Mouse (Mus musculus) urinary bladder, postnatal 10 days (tissue): Measurements from ENCODE around the gene Prss33.

Source experiments
- DNase-seq: peaks from one replicate; pipeline ENCODE4 v3.0.0; 2022; ENCODE audit warnings: low spot score

The Prss33 gene

DNA sequence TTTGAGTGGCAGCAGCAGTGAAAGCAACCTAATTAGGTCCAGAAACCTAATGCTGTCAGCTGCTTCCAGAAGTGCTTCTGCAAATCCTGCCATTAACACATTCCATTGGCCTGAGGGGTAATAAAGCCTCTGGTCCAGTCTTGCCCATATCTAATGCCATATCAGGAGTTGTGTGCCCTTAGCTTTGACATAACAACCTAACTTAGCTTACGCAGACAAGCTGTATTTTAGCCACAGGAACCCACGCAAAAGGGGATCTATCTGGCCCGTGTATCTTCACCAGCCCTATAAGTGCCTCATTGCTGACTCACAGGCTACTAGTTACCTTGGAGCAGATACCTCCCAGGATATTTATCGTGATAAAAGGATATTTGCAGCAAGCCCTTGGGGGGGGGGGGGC, 10.3 kb downstream of the Prss33 start:
- no peak for DNase-seq

DNA sequence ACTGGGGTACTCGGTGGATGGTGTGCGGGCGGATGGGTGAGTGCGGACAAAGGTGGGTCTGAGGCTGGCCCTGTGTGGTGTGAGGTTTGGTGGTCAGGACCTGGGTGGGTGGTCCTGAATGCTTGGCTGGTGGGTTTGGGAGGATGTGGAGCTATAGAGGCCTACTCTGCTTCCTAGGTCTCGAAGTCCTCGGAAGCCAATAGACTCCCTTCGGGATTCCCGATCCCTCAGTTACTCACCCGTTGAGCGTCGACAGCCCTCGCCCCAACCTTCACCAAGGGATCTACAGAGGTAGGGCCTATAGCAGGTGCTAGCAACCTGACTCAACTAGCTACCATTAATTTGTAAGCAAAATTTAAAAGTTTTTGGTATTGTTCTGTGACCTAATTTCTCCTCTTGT, 12.2 kb downstream of the Prss33 start:
- no peak for DNase-seq

DNA sequence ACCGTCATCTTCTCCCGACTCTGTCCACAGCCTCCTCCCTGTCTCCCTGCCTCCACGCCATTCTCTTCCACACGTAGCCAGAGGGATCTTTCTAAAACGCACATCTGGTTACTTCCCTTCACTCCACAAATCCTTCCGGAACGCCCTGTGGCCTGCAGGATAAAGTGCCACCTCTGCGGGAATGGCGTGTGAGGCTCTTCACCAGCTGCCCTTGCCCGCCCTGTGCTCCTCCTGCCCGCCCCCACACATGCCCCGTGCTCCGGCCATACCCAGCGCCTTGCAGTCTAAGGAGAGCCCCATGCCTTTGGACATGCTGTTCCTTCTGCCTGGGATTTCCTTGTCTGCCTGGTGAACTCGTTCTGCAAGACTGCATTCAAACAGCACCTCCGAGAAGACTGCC, 12.8 kb downstream of the Prss33 start:
- DNase-seq = no peak

DNA sequence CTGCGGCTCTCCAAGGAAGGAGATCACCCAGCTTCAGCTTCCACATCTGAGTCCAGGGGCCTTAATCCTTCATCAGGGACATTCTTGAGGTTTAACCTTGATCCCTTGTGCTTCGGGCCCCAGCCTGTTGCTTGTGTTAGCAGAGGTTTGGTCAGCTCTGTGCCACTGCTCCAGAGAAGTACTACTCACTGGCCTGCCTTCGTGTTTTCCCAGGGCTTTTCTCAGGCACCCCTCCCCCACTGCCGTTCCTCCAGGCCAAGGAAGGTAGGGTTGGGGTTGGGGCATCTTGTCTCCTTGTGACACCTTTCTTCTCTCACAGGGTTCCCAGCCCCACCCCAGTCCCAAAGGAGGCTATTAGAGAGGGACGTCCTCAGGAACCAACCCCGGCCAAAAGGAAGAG, 13.8 kb downstream of the Prss33 start:
- DNase-seq = no peak

DNA sequence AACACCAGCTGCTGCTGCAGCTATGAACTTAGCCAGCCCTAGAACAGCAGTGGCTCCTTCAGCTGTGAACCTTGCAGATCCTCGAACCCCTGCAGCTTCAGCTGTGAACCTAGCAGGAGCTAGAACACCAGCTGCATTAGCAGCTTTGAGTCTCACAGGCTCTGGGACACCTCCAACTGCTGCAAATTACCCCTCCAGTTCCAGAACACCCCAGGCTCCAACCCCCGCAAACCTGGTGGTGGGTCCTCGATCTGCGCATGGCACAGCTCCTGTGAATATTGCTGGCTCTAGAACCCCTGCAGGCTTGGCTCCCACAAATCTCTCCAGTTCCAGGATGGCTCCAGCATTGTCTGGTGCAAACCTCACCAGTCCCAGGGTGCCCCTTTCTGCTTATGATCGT, 15.1 kb downstream of the Prss33 start:
- DNase-seq = no peak

DNA sequence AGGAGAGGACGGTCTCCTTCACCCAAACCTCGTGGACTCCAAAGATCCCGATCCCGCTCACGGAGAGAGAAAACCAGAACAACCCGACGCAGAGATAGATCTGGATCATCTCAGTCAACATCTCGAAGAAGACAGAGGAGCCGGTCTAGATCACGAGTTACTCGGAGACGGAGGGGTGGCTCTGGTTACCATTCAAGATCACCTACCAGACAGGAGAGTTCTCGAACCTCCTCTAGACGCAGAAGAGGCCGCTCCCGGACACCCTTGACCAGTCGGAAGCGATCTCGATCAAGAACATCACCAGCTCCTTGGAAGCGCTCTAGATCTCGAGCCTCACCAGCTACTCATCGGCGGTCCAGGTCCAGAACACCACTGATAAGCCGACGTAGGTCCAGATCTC, 16.6 kb downstream of the Prss33 start:
- no peak for DNase-seq

DNA sequence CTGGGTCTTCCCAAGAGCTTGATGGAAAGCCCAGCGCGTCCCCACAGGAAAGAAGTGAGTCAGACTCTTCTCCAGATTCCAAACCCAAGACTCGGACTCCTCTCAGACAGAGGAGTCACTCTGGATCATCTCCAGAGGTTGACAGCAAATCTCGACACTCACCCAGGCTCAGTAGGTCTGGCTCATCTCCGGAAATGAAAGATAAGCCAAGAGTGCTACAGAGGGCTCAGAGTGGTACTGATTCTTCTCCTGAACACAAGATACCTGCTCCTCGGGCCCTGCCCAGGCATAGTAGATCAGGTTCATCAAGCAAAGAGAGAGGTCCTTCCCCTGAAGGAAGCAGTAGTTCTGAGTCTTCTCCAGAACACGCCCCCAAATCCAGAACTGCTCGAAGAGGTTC, 17.3 kb downstream of the Prss33 start:
- DNase-seq = no peak

DNA sequence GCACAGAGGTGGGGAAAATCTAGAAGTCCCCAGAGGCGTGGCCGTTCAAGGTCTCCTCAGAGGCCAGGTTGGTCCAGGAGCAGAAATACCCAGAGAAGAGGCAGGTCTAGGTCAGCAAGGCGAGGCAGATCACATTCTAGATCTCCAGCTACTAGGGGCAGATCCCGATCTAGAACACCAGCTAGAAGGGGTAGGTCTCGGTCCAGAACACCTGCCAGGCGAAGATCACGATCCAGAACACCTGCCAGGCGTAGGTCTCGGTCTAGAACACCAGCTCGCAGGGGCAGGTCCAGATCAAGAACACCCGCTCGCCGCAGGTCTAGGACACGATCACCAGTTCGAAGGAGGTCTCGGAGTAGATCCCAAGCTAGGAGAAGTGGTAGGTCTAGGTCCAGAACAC, 20.2 kb downstream of the Prss33 start:
- DNase-seq = no peak

DNA sequence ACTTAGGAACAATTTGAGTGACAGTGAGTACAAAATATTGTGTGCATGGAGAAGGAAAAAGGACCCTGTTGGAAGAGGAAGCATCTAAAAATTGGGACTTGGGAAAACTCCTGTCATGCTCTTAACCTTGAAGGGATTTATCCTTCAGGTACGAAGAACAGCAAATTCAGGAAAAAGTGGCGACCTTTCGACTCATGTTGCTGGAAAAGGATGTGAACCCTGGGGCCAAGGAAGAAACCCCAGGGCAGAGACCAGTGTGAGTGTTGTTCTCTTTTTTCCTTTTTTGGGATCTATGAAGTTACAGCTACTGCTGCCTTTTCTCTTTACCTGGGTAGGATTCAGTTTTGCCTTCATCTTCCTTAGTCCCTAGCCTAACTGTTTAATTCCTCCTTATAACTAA, 27.9 kb downstream of the Prss33 start:
- no peak for DNase-seq

DNA sequence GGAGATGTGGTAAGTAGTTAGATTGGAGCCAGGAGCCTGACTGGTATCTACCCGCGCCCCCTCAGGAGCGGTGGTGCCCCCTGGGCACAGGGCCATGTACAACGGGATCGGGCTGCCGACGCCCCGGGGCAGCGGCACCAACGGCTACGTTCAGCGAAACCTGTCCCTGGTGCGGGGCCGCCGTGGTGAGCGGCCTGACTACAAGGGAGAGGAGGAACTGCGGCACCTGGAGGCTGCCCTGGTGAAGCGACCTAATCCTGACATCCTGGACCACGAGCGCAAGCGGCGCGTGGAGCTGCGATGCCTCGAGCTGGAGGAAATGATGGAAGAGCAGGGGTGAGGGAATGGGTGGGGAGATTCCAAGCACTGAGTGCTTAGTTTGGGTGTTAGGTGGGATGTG, 29.0 kb downstream of the Prss33 start:
- DNase-seq = no peak

DNA sequence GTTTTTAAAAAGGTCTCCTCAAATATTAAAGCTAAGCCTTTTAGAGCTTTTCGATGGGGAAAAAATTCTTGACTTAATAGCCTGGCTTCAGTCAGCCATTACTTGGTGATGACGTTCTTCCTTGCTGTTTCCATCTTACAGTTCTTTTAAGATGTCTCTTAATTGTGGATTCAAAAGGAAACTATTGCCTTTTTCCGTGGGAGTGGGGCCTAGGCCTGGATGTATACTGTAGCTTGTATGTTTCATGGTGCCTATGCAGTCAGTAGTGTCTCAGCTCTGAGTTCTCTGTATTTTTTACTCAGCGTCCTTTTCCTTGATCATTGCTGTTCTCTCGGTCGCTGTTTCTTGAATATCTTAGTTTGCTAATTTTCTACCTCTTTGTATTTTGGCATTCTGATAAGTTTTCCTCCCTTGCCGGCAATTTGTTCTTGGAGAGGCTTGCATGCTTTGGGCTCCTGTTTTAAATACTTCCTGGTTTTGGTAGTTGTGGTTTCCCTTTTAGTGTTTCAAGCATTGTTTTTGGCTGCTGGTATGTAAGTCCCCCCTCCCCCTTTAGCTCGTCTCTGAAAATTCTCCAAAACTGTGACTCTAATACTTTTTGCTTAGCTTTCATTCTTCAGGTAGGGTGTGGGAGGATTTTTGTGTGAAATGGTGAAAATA, 31.3 kb downstream of the Prss33 start:
- no peak for DNase-seq

DNA sequence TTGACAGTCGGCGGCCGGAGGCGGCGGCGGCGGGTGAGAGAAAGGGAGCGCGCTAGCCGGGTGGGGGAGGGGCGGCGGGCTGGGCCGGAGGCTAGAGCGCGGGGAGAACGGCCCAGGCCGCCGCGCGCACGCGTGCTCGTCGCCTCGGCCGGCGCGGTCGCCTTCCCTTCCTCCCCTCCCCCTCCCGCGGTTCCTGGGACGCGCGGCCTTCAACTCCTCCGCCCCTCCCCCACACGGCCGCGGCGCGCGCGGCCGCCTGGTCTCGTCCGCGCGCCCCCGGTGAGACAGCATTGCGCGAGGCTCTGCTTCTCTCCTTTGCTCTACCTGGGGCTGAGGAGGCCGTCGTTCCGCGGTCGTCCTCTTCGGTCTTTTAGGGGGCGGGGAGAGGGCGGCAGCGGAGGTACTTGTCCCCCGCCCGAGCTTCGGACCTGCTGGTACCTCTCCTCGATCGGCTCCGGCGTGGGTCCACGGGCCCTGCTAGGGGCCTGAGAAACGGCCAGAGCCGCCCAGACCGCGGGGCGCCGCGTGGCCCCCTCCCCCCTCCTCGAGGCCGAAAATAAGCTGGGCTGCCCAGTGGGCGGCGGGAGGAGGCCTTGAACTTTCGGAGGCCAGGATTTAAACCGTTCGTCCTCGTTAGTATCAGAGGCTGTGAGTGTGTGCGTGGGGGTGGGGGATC, 32.4 kb downstream of the Prss33 start:
- peak; percentile 46 for DNase-seq

DNA sequence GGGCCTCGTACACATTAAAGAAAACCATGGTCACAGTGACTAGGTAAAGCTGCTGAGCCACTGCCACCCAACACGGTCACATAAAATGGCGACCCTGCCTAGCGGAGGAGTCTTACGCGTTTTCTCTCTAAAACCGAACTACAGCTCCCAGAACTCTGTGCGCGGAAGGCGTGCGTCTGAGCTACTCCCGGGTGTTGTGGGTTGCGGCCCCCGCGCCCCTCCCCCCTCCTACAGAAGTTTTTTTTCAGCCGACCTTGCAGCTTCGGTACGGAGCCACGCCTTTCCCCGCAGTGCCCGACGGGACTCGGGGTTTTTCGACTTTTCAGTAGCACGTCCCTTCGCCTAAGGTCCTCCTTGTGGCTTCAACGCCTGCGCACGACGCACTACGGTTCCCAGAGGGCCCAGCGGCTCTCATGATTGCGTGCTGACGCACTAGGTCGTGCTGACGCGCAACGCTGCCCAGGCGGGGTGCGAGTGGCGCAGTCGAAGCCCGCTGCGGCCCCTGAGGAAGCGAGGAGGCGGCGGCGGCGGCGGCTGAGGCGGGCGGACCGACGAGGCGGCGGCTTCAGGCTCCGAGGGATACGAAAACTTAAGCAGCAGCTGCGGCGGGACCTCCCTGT, 33.0 kb downstream of the Prss33 start:
- DNase-seq = peak; percentile 91

DNA sequence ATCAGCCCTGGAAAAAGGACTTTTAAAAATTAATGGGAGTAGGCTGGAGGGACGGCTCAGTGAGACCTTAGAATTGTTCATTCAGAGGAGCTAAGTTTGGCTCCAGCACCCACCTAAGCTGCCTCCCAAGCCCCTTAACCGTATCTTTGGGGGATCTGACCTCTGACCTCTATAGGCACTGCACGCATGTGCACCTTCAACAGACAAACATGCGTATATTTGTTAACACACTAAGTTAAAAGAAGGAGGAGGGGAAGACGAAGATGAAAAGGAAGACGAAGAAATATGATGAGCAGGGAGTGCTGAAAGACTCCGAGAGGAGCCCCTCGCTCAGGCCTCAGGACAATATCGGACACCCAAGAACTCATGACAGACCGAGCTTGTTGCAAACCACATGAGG, 34.2 kb downstream of the Prss33 start:
- DNase-seq = no peak

DNA sequence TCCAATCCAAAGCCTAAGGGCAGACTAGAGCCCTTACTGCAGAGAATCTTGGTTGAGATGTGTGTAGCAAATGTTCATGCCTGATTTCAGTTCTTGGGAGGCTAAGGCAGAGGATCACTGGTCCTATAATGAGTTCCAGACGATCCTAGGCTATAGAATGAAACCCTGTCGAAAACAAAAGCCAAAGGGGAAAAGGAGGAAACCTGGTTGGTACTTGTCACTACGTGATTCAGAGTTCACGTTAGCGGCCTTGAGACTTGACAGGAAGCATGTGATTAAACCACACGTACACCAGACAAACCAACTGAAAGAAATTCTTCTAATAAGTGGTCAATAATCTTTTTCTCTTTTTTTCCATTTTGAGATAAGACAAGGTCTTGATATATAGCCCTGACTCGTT, 38.5 kb downstream of the Prss33 start:
- no peak for DNase-seq

DNA sequence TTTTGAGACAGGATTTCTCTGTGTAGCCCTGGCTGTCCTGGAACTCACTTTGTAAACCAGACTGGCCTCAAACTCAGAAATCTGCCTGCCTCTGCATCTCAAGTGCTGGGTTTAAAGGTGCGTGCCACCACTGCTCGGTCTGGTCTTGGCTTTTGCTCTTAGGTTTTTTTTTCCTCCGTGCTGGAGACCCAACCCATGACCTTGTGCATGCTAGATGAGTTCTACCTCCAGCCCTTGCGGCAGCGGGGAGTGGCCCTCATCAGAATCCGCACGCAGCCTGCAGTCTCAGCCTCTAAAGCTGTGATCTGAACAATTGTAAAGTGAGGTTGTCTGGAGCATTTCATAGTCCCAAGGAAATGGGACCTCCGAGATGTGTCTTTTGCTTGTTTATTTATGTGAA, 40.5 kb downstream of the Prss33 start:
- no peak for DNase-seq

DNA sequence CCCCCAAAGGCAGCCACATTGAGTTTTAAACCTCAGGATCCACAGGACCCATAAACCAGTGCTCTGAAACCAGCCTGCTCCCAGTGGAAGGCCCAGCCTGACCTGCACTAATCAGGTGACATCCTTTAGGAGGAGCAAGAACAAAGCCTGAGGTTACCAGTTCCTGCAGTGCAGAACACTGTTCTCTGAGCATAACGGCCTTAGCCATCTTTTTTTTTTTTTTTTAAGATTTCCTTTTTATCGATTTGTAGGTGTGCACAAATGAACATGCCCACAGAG, 44.8 kb downstream of the Prss33 start:
- DNase-seq = no peak

DNA sequence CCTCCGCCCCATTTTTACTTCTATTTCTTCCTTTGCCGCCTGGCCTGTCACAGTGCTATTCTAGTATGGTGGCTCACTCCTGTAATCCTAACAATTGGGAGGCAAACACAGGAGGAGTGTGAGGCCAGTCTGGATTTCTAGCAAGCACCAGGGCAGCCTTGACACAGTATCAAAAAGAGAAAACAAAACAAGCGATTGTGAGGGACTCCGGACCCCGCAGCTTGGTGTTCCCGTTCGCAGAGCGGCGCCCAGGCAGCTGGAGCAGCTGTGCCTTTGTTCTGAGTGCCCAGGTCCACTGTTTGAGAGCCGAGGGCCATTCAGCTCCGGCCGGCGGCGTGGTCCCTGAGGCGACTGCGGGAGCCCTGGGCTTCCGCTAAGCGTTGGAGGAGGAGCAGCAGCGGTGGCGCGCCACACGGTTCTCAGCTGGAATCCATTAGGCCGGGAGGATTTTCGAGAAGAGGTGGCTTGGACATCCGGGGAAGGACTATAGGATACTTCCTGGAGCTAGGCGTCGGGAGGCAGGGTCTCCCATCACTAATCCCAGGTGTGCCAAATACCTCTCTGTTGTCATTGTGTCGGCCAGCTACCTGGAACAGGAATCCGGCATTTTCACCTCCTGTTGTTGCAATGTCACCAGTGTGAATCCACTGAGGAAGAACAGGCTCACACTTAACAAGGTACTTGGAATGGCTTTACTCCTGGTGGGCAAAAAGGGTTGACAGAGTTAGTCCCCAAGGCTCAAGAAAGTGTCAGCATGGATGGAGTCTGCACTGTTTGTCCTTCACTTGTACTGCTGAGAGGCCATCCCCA, 45.4 kb downstream of the Prss33 start, which contains the start of gene Srrm2:
Gene Srrm2, plus strand, starts transcription at position 264 of the 810 bp plus-strand sequence.
- no peak for DNase-seq

DNA sequence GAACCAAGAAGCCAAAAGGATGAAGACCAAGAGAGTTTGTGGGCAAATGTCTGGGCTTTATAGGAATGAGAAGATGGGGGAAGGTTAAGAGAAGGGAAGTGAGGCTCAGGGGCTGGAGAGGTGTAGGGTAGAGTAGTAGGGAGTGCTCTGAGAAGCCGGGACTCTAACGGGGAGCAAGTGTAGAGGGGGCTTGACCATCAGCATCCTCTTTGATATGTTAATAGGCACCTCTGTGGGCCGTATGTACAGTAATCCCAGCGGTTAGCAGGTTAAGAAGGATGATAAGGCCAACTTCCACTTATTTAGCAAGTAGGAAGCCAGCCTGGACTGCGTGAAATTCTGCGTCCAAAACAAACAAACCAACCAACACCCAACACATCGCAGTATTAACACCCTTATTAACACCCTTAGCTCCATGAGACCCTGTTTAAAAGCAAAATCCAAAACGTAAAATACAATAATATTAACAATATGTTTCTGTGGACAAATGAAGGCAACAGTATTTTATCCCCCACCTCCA, 46.0 kb downstream of the Prss33 start:
- DNase-seq = no peak

DNA sequence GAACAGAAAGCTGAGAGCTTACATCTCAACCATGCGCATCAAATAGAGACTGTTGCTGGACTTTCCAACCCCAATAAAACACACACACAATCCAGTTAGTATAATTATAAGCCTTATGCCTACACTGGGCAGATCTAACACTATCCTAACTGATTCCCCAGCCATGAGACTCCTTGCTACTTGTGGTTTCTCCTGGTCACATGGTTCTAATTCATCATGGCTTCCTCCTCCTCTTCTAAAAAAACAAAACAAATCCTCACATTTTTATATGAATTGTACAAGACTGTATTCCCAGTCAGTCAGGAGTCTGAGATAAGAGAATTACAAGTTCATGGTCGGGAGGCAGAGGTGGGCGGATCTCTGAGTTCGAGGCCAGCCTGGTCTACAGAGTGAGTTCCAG, 46.9 kb downstream of the Prss33 start:
- DNase-seq = no peak

DNA sequence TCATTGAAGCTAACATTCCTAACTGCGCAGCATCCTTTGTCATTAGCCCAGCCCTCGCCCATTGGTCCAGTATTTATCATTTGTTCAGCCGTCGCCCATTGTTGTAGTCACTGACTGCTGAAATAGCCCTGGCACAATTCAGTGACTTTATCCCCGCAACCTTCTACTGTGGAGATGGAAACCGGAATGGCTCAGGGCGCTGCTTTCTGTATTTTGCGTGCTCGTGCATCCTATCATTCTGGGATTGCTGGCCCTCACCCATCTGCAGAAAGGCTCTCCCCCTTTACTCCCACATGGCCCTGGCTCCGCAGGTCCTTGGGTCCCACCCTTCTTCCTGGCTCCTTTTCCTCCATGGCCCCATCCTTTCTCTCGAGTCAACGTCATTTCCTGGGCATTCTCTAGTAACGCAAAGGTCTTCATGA, 49.3 kb downstream of the Prss33 start:
- DNase-seq = no peak

DNA sequence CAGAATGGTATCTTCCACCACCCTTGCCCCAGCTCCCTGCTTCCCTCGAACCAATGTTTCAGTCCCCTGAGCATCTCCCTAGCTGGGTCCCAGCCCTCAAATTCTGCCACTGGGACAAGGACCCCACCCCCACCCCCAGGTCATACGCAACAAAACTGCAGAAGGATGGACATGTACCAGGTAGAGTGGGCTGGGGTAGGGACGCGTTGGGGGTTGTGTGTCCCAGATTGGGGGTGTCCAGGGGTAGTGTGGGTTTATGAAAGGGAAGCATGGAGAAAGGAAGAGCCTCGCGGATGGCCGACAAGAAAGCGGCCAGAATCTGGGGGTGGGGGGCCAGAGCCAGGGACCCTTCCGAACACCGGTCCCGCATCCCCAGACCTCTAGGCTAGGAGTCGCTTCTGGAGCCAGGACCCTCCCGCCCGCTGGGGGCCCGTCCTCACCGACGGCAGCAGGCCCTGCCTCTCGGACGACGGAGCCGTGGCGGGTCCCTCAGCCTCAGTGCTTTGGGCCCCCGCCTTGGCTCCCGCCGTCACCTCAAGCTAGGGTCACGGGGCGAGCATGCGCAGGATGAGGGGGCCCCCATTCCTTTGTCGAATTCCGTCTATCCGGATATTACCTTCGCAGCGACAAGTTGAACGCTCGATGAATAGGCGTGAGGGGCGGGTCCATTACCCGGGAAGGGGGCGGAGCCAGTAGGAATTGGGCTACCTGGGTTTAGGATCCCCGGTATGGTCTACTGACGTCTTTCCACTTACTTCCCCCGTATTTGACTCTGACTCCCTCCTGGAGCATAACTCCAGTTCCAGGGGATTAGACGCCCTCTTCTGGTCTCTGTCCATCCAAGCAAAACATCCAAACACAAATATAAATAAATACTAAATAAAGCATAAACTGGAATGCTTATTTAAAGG, 50.0 kb downstream of the Prss33 start, which contains the start of gene Flywch2:
Gene Flywch2, minus strand, starts transcription at position 521 of the 911 bp plus-strand sequence.
- DNase-seq = no peak
